ENCODE assay signal across 8 mouse cellular contexts in genomic region chr2:79456575-79457349, GRCm38 (mm10). TPM values are rescaled to one million over a fixed set of nuclear protein-coding genes. Genes with fewer than 3 reads are reported as not detected.
DNase-seq lines count a peak whose midpoint lies in the region; ATAC-seq and TF ChIP-seq lines count a peak whose summit lies in the region.

Neurod1 (minus strand) TSS chr2:79456751.
Cerkl (minus strand) TSS chr2:79456785.

- H3K4me2 ChIP-seq in forebrain, embryonic 11.5 days (ENCODE audit: low read depth, low read length, severe bottlenecking), result peak within 1 kb of the TSS; percentile 57
- peak within 1 kb of the TSS; percentile 71 for H3K4me2 ChIP-seq in midbrain, embryonic 14.5 days (ENCODE audit: low read length)

- H3K4me1 ChIP-seq in ES-Bruce4 (ENCODE audit: control insufficient read depth, insufficient read depth, low read length), result no peaks in the 10 kb centered on the region
- H3K4me1 ChIP-seq in forebrain, embryonic 11.5 days (replicated peaks; ENCODE audit: control insufficient read depth, insufficient read depth, low read length), result peaks cover 18% of the 10 kb centered on the region
- peaks cover 17% of the 10 kb centered on the region for H3K4me1 ChIP-seq in midbrain, embryonic 14.5 days (ENCODE audit: control insufficient read depth, insufficient read depth, low read length)

- WGBS in forebrain, embryonic 11.5 days, result under 1% methylated on average over 40 of the region's 42 CpGs
- under 1% methylated on average over 42 of the region's 42 CpGs for WGBS in midbrain, embryonic 14.5 days

- H3K27me3 ChIP-seq in ES-Bruce4 (ENCODE audit: control insufficient read depth, insufficient read depth, low read length, poor library complexity, severe bottlenecking), result peaks cover 5% of the 10 kb centered on the region; the same call in 1 of the 2 replicates
- peaks cover 66% of the 10 kb centered on the region for H3K27me3 ChIP-seq in forebrain, embryonic 11.5 days (ENCODE audit: control insufficient read depth, insufficient read depth, low read length)
- peaks cover 13% of the 10 kb centered on the region for H3K27me3 ChIP-seq in midbrain, embryonic 14.5 days (ENCODE audit: control insufficient read depth, insufficient read depth, low read length)

- H3K27ac ChIP-seq in ES-Bruce4 (ENCODE audit: insufficient read depth, low read length), result no peak within 1 kb of the TSS
- peak within 1 kb of the TSS; percentile 50 for H3K27ac ChIP-seq in forebrain, embryonic 11.5 days (ENCODE audit: low read depth, low read length)
- H3K27ac ChIP-seq in midbrain, embryonic 14.5 days (replicated peaks; ENCODE audit: low read depth, low read length), result peak within 1 kb of the TSS; percentile 47

- no peak for TF ChIP-seq CTCF in ES-Bruce4 (IDR thresholded peaks at IDR 0.05; ENCODE audit: low read depth, low read length)

- peak; percentile 99 for DNase-seq in brain, adult 2 months (ENCODE audit: low read depth, low spot score)
- peak; percentile 91 for DNase-seq in forebrain, embryonic 11.5 days (ENCODE audit: low spot score)
- peak; percentile 80 to 85 for DNase-seq in layer of hippocampus, postnatal 14 days (ENCODE audit: low spot score in 2 of 2)
- DNase-seq in midbrain, embryonic 14.5 days, result peak; percentile 90
- no peak for DNase-seq in spleen, postnatal 14 days (ENCODE audit: low spot score in 2 of 2)
- no peak for DNase-seq in gastrocnemius, adult 8-10 months (ENCODE audit: low spot score in 2 of 2)
- no peak for DNase-seq in natural killer cell, adult 2 months (ENCODE audit: low spot score in 2 of 2)

- no peaks in the 10 kb centered on the region for H3K36me3 ChIP-seq in ES-Bruce4 (ENCODE audit: control insufficient read depth, insufficient read depth, low read length, poor library complexity, severe bottlenecking)
- H3K36me3 ChIP-seq in forebrain, embryonic 11.5 days (ENCODE audit: control insufficient read depth, insufficient read depth, low read length), result no peaks in the 10 kb centered on the region
- no peaks in the 10 kb centered on the region for H3K36me3 ChIP-seq in midbrain, embryonic 14.5 days (ENCODE audit: control insufficient read depth, insufficient read depth, low read length)

- no peaks in the 10 kb centered on the region for H3K9me3 ChIP-seq in ES-Bruce4 (replicated peaks; ENCODE audit: control insufficient read depth, insufficient read depth, low read length, poor library complexity, severe bottlenecking)
- H3K9me3 ChIP-seq in forebrain, embryonic 11.5 days (ENCODE audit: control insufficient read depth, low read length), result no peaks in the 10 kb centered on the region
- H3K9me3 ChIP-seq in midbrain, embryonic 14.5 days (ENCODE audit: control insufficient read depth, low read length), result no peaks in the 10 kb centered on the region

- peak within 1 kb of the TSS; percentile 59 for H3K9ac ChIP-seq in ES-Bruce4 (ENCODE audit: low read depth, poor library complexity, severe bottlenecking)
- H3K9ac ChIP-seq in forebrain, embryonic 11.5 days (ENCODE audit: low read length), result no peak within 1 kb of the TSS; the same call in 1 of the 2 replicates
- peak within 1 kb of the TSS; percentile 68; the same call in 1 of the 2 replicates for H3K9ac ChIP-seq in midbrain, embryonic 14.5 days (replicated peaks; ENCODE audit: low read length)

- H3K4me3 ChIP-seq in ES-Bruce4 (ENCODE audit: low read depth, low read length), result peak within 1 kb of the TSS; percentile 59
- H3K4me3 ChIP-seq in forebrain, embryonic 11.5 days (ENCODE audit: low read depth, low read length), result peak within 1 kb of the TSS; percentile 28
- H3K4me3 ChIP-seq in midbrain, embryonic 14.5 days (replicated peaks; ENCODE audit: low read depth, low read length), result peak within 1 kb of the TSS; percentile 47

- peak; percentile 93 for TF ChIP-seq EP300 in ES-Bruce4 (IDR thresholded peaks at IDR 0.05; ENCODE audit: insufficient read depth, low read depth, low read length)

- TF ChIP-seq POLR2A in ES-Bruce4 (IDR thresholded peaks at IDR 0.05; ENCODE audit: insufficient read depth, low read length), result no peak

- ATAC-seq in forebrain, embryonic 11.5 days (replicated peaks; ENCODE audit: low FRiP score), result peak; percentile 90
- ATAC-seq in midbrain, embryonic 14.5 days (ENCODE audit: low FRiP score, low TSS enrichment), result peak; percentile 89

RNA-seq across cellular contexts. Expression of gene Neurod1, which starts in this region (rescaled TPM):
- 3.1 and 3.4 TPM in 2 replicates for polyA plus RNA-seq in ES-Bruce4 (2011; ENCODE audit: insufficient read depth, insufficient read length, low read depth, missing spikeins)
- 30.7 and 34.3 TPM in 2 replicates for polyA plus RNA-seq in forebrain, embryonic 11.5 days (2014; fragmentation: Nextera tagmentation; extraction: Ambion mirVana)
- total RNA-seq in layer of hippocampus, postnatal 14 days (2021), result 10 to 100 TPM; 48.6 to 56.0 TPM
- 37.0 and 40.2 TPM in 2 replicates for polyA plus RNA-seq in midbrain, embryonic 14.5 days (2014; fragmentation: Nextera tagmentation; extraction: Ambion mirVana)
- total RNA-seq in gastrocnemius, adult 8-10 months (2022), result not detected

RNA-seq across cellular contexts. Expression of gene Cerkl, which starts in this region (rescaled TPM):
- polyA plus RNA-seq in ES-Bruce4 (2011; ENCODE audit: insufficient read depth, insufficient read length, low read depth, missing spikeins), result 1.5 and 1.8 TPM in 2 replicates
- polyA plus RNA-seq in forebrain, embryonic 11.5 days (2014; fragmentation: Nextera tagmentation; extraction: Ambion mirVana), result 1.2 and 2.2 TPM in 2 replicates
- 1 to 10 TPM; 6.3 to 6.6 TPM for total RNA-seq in layer of hippocampus, postnatal 14 days (2021)
- 1.1 and 3.3 TPM in 2 replicates for polyA plus RNA-seq in midbrain, embryonic 14.5 days (2014; fragmentation: Nextera tagmentation; extraction: Ambion mirVana)
- total RNA-seq in gastrocnemius, adult 8-10 months (2022), result under 1 TPM; 0.19 to 0.82 (median 0.57) TPM

Comparison
In these comparisons a context has a peak if more than half of its experiments do, and no peak if none do; other contexts are left out.
1. RNA of gene Neurod1 (total RNA-seq): 48.6 to 56.0 TPM in layer of hippocampus, postnatal 14 days; not detected in gastrocnemius, adult 8-10 months; every median in the first group is over 10 times any median in the second.
2. DNase-seq: peak in brain, adult 2 months (single experiment), forebrain, embryonic 11.5 days (single experiment), layer of hippocampus, postnatal 14 days (2 of 2) and midbrain, embryonic 14.5 days (single experiment); none in spleen, postnatal 14 days (0 of 2), gastrocnemius, adult 8-10 months (0 of 2) and natural killer cell, adult 2 months (0 of 2).
3. Peak in every context shown above with its lines, with median percentiles within 50 percentile points of each other: H3K4me3 ChIP-seq.